Mouse (Mus musculus) lung, embryonic 15.5 days (tissue): ENCODE results near the gene F9. TPM values are rescaled to one million over a fixed set of nuclear protein-coding genes. Genes with fewer than 3 reads are reported as not detected.
"Not testable (repeated sequence)": the region's sequence is repeated elsewhere in the genome, so short reads cannot be mapped to it uniquely, and the experiment has no call there.

Source experiments
- ATAC-seq: fragments of 200-750 bp; cut with Nextera tagmentation; 2 replicates; pipeline ENCODE4 v1.8.0; 2017; ENCODE audit warnings: moderate number of reproducible peaks, borderline replicate concordance; ENCODE audit not compliant: low FRiP score, low TSS enrichment; ENCODE audit errors: extremely low read depth
- H3K27ac ChIP-seq: fragments of 300-500 bp; sonication (generic); 2 replicates; pipeline ENCODE4 v1.5.1; 2015; ENCODE audit warnings: moderate library complexity, mild to moderate bottlenecking, inconsistent platforms
- H3K27me3 ChIP-seq: fragments of 300-500 bp; sonication (generic); 2 replicates; pipeline ENCODE4 v1.6.1; 2015; ENCODE audit warnings: inconsistent platforms
- H3K36me3 ChIP-seq: fragments of 300-500 bp; sonication (generic); 2 replicates; pipeline ENCODE4 v1.6.1; 2015; ENCODE audit warnings: inconsistent platforms
- H3K4me1 ChIP-seq: fragments of 300-500 bp; sonication (generic); 2 replicates; pipeline ENCODE4 v1.6.1; 2015; ENCODE audit warnings: inconsistent platforms
- H3K4me2 ChIP-seq: fragments of 300-500 bp; sonication (generic); 2 replicates; pipeline ENCODE4 v1.6.1; 2015; ENCODE audit warnings: inconsistent platforms, mild to moderate bottlenecking, moderate library complexity
- H3K4me3 ChIP-seq: fragments of 300-500 bp; sonication (generic); 2 replicates; pipeline ENCODE4 v1.5.1; 2015; ENCODE audit warnings: mild to moderate bottlenecking, inconsistent platforms
- H3K9ac ChIP-seq: fragments of 300-500 bp; sonication (generic); 2 replicates; pipeline ENCODE4 v1.6.1; 2015; ENCODE audit warnings: inconsistent platforms
- H3K9me3 ChIP-seq: fragments of 300-500 bp; sonication (generic); 2 replicates; pipeline ENCODE4 v1.6.1; 2016; ENCODE audit warnings: inconsistent platforms
- WGBS: fragments of 180-500 bp; shearing (Covaris S2); methylation state at CpG from one replicate; pipeline ENCODE4 v1.1.7; 2015; 5-methylcytosine and 5-hydroxymethylcytosine counted together
- polyA plus RNA-seq: library from polyadenylated mRNA; unstranded; fragments of >200 nt; fragmentation: Nextera tagmentation; extraction: Ambion mirVana; gene quantifications from 2 replicates; pipeline ENCODE4 v1.2.1, GENCODE M21; 2015

F9 gene
- 0.09 TPM in 1 of 2 replicates, not detected in the other for polyA plus RNA-seq

DNA sequence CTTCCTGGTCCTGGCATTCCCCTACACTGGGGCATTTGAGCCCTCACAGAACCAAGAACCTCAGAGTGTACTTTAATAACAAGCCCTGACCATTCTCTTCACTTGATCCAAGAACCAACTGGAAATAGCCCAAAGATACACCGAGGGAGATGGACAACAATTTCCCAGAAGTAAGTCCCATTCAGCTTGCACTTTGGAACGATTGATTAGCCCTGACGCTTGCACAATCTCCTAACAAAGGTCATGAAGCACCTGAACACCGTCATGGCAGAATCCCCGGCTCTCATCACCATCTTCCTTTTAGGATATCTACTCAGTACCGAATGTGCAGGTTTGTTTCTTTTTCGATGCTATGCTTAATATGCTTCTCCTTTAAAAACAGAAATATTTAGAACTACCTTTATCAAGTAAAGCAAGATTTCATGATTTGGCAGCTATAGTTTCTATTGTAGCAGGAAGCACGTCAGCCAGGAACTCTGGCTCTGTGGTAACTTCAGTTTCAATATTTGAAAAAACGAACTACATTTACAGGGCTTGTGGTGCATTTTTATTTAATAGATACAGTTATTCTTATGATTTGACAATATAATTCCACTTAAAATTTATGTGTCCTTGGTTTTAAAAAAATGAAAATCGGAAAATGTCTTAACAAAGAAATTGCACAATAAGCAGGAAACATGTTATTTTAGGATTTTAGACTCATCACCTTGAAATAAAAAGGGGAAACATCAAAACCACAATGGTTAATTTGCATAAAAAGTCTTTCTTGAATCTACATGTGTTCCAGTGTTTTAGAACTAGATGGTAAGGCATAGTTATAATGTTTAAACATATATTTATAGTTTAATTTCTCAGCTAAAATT is at the start of gene F9:
Gene F9 (plus strand): TSS at position 244 of the 863 bp plus-strand sequence.
- H3K9ac ChIP-seq: no peak within 1 kb of the TSS
- H3K4me2 ChIP-seq: no peak within 1 kb of the TSS
- no peaks in the 10 kb centered on the region for H3K36me3 ChIP-seq
- no peak within 1 kb of the TSS for H3K27ac ChIP-seq
- no peak for ATAC-seq
- WGBS: 81% methylated on average over 10 of the region's 10 CpGs
- no peaks in the 10 kb centered on the region for H3K27me3 ChIP-seq
- no peaks in the 10 kb centered on the region for H3K9me3 ChIP-seq
- H3K4me3 ChIP-seq: no peak within 1 kb of the TSS
- H3K4me1 ChIP-seq: no peaks in the 10 kb centered on the region

DNA sequence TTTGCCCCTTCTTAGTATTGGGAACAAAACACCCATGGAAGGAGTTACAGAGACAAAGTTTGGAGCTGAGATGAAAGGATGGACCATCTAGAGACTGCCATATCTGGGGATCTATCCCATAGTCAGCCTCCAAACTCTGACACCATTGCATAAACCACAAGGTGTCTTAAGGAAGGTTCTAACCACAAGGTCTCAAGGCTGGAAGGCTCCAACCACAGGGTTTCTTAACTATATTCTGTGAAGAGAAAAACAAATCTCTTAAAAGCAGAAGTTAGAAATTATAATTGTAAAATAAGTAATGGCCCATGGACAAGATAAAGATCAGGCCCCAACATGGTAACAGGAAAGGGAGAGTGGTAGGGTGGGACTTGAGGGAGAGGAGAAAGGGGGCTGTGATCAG is 29.5 kb upstream of the F9 start:
- not testable (repeated sequence) for H3K4me3 ChIP-seq, H3K9ac ChIP-seq, H3K27me3 ChIP-seq, H3K27ac ChIP-seq, H3K9me3 ChIP-seq, H3K4me2 ChIP-seq, ATAC-seq, H3K36me3 ChIP-seq, H3K4me1 ChIP-seq

DNA sequence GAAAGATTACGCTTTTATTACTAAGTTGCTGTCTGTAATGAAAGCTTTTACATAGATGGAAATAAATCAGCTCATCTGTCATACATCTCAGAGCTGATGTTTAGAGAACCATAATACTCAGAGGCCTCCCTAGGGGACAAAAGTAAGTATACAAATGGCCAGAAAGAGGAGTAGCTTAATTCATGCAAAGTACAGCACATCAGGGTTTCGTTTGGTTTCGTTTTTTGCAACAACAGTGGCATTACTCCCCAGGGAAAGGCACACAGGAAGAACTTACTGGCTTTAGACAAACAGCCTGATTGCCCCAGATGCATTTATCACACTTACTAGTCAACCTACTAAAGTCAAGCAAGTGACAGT is 800 bp downstream of the F9 start:
- Histone ChIP-seq H3K4me3 (no peak overlapping the region), H3K36me3 (no peaks in the 10 kb centered on the region), H3K27me3 (no peaks in the 10 kb centered on the region), H3K9ac (no peak overlapping the region), H3K27ac (no peak overlapping the region), H3K4me2 (no peak overlapping the region), H3K9me3 (no peaks in the 10 kb centered on the region), H3K4me1 (no peaks in the 10 kb centered on the region)
- 56% methylated on average over 3 of the region's 3 CpGs for WGBS
- ATAC-seq: no peak

- Histone ChIP-seq H3K9ac (no peak overlapping the region), H3K9me3 (no peaks in the 10 kb centered on the region), H3K4me2 (no peak overlapping the region), H3K27me3 (no peaks in the 10 kb centered on the region), H3K36me3 (no peaks in the 10 kb centered on the region), H3K27ac (no peak overlapping the region), H3K4me1 (no peaks in the 10 kb centered on the region), H3K4me3 (no peak overlapping the region)
- whole genome bisulfite sequencing: 71% methylated on average over 2 of the region's 2 CpGs
- ATAC-seq: no peak
Observed at GRCm38 (mm10) chrX:60001461-60001860, 2.2 kb downstream of the F9 start.

- Histone ChIP-seq H3K9ac (no peak overlapping the region), H3K27me3 (no peaks in the 10 kb centered on the region), H3K36me3 (no peaks in the 10 kb centered on the region), H3K4me1 (no peaks in the 10 kb centered on the region), H3K9me3 (no peaks in the 10 kb centered on the region), H3K27ac (no peak overlapping the region), H3K4me3 (no peak overlapping the region), H3K4me2 (no peak overlapping the region)
- ATAC-seq: no peak
Observed at GRCm38 (mm10) chrX:60013084-60013676, 13.9 kb downstream of the F9 start.

GRCm38 (mm10) chrX:60014588-60014987 is 15.3 kb downstream of the F9 start:
- H3K4me1 ChIP-seq: no peaks in the 10 kb centered on the region
- 84% methylated on average over 1 of the region's 1 CpGs for WGBS
- no peak overlapping the region for H3K4me2 ChIP-seq
- no peaks in the 10 kb centered on the region for H3K9me3 ChIP-seq
- ATAC-seq: no peak
- H3K9ac ChIP-seq: no peak overlapping the region
- H3K27ac ChIP-seq: no peak overlapping the region
- no peaks in the 10 kb centered on the region for H3K36me3 ChIP-seq
- H3K27me3 ChIP-seq: no peaks in the 10 kb centered on the region
- no peak overlapping the region for H3K4me3 ChIP-seq

GRCm38 (mm10) chrX:60021007-60021406 is 21.7 kb downstream of the F9 start:
- H3K27me3 ChIP-seq: no peaks in the 10 kb centered on the region
- no peaks in the 10 kb centered on the region for H3K4me1 ChIP-seq
- 75% methylated on average over 4 of the region's 4 CpGs for WGBS
- no peak overlapping the region for H3K4me2 ChIP-seq
- H3K9me3 ChIP-seq: no peaks in the 10 kb centered on the region
- no peak overlapping the region for H3K27ac ChIP-seq
- H3K4me3 ChIP-seq: no peak overlapping the region
- no peaks in the 10 kb centered on the region for H3K36me3 ChIP-seq
- H3K9ac ChIP-seq: no peak overlapping the region
- ATAC-seq: no peak

DNA sequence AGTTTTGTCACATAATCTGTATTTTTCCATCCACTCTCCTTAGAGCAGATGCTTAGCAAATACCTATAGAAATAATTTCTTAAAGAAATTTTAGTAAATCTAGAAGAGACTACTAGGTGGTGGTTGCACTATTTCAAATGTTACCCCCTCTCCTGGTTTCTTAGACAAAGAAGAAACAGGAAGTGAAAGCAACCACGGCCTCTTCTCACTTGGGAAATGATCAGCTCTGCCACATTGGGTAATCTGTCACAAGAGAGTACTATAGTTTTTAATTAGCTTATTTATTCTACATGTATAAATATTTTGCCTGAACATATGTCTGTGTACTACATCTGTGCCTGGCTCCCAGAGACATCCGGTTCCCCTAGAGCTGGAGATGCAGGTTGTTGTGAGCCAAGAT is 22.3 kb downstream of the F9 start:
- Histone ChIP-seq H3K4me3 (no peak overlapping the region), H3K36me3 (no peaks in the 10 kb centered on the region)

GRCm38 (mm10) chrX:60026654-60027053 is 27.4 kb downstream of the F9 start:
- Histone ChIP-seq H3K4me3 (no peak overlapping the region), H3K9me3 (no peaks in the 10 kb centered on the region), H3K4me2 (no peak overlapping the region), H3K27me3 (no peaks in the 10 kb centered on the region), H3K4me1 (no peaks in the 10 kb centered on the region), H3K36me3 (no peaks in the 10 kb centered on the region), H3K9ac (no peak overlapping the region), H3K27ac (no peak overlapping the region)
- WGBS: 11% methylated on average over 3 of the region's 3 CpGs
- ATAC-seq: no peak

More for the DNA sequence above, 22.3 kb downstream of the F9 start:
- no peak overlapping the region for H3K27ac ChIP-seq
- no peaks in the 10 kb centered on the region for H3K27me3 ChIP-seq
- no peaks in the 10 kb centered on the region for H3K4me1 ChIP-seq
- WGBS: 66% methylated on average over 2 of the region's 2 CpGs
- no peaks in the 10 kb centered on the region for H3K9me3 ChIP-seq
- ATAC-seq: no peak
- no peak overlapping the region for H3K9ac ChIP-seq
- H3K4me2 ChIP-seq: no peak overlapping the region

GRCm38 (mm10) chrX:60054745-60055144 is 55.5 kb downstream of the F9 start:
- no peak for ATAC-seq
- Histone ChIP-seq H3K36me3 (no peaks in the 10 kb centered on the region), H3K27me3 (no peaks in the 10 kb centered on the region), H3K4me1 (no peaks in the 10 kb centered on the region), H3K4me2 (no peak overlapping the region), H3K4me3 (no peak overlapping the region), H3K27ac (no peak overlapping the region), H3K9me3 (no peaks in the 10 kb centered on the region), H3K9ac (no peak overlapping the region)
- 83% methylated on average over 1 of the region's 1 CpGs for WGBS

DNA sequence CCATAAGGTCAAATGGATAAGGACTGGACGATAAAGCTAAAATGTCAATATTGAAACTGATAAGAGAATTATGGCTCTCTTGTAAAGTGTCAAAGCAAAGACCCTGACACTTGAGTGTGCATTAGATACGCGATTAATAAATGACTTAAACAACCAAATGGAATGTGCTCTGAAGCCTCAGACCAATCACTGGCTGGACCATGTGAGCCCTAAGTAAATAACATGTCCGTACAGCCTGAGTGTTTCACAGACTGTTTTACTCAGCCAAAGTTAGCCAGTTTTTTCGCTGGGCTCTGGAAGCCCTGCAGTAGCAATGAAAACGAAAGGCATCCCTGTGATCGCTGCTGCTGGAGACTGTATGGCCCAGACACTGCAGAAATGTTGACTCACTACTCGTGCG is 55.9 kb downstream of the F9 start:
- H3K9ac ChIP-seq: no peak overlapping the region
- no peaks in the 10 kb centered on the region for H3K27me3 ChIP-seq
- no peaks in the 10 kb centered on the region for H3K9me3 ChIP-seq
- H3K4me3 ChIP-seq: no peak overlapping the region
- H3K4me2 ChIP-seq: no peak overlapping the region
- H3K36me3 ChIP-seq: no peaks in the 10 kb centered on the region
- 43% methylated on average over 9 of the region's 9 CpGs for WGBS
- H3K4me1 ChIP-seq: no peaks in the 10 kb centered on the region
- no peak overlapping the region for H3K27ac ChIP-seq
- peak; percentile 42; the same call in 1 of the 2 replicates for ATAC-seq

GRCm38 (mm10) chrX:60075359-60075758 is 76.1 kb downstream of the F9 start:
- no peak overlapping the region for H3K4me2 ChIP-seq
- H3K36me3 ChIP-seq: no peaks in the 10 kb centered on the region
- ATAC-seq: no peak
- no peak overlapping the region for H3K27ac ChIP-seq
- WGBS: 86% methylated on average over 1 of the region's 1 CpGs
- no peaks in the 10 kb centered on the region for H3K27me3 ChIP-seq
- no peak overlapping the region for H3K9ac ChIP-seq
- H3K4me3 ChIP-seq: no peak overlapping the region
- H3K4me1 ChIP-seq: no peaks in the 10 kb centered on the region
- no peaks in the 10 kb centered on the region for H3K9me3 ChIP-seq
